Mouse (Mus musculus): ENCODE results near the gene Gsto2.

DNA sequence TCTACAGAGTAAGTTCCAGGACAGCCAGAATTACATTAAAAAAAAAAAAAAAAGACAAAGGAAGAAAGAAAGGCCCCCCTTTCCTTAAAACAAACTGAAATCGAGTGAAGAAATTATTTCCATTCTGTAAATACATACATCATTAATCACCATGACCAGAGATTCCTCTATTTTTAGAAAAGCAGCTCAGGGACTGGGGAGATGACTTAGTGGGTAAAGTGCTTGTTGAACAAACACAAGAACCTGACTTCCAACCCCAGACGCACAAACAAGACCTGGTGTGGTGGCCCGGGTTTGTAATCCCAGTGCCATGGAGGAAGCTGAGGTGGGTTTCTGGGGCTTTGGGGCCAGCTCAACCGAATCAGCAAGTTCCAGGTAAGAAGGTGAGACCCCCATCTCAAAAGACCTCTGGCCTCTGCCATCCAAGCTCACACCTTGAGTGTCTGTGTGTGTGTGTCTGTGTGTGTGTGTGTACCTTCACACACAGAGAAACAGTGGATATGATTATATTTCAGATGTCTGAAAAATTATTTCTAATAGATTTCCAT, 2.4 kb downstream of the Gsto2 start:
- no peak for TF ChIP-seq TAL1 (IDR thresholded peaks at IDR 0.05; ENCODE audit: low read length)
- TF ChIP-seq GATA1 (IDR thresholded peaks at IDR 0.05; ENCODE audit: low read length): no peak

Measured in erythroblast, embryonic 14.5 days (primary cell).